Mouse (Mus musculus) embryo, embryonic 10.5 days (tissue): Measurements from ENCODE around the gene Aqp12.

ENCODE experiments used
- DNase-seq: peaks from one replicate; pipeline ENCODE4 v3.0.0-alpha.2; 2015; ENCODE audit warnings: low spot score

Gene Aqp12

DNA sequence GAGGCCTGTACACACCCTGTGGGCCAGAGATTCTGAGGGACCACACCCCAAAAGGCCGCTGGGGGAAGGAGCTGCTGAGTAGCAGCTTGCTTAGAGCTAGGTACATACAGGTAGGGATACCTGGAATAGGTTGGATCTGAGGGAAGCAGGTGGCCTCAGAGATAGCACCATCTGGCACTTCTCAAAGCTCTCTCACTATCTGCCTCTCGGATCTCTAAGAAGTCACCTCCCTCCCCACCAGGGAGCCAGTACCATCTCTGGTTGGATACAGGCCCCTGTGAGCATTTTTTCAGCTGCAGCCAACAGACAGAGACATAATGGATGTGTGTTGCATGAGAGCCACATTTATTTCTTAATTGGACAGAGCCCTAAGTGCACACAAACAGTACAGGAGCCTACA lies 9.0 kb downstream of the Aqp12 start:
- DNase-seq, result no peak

DNA sequence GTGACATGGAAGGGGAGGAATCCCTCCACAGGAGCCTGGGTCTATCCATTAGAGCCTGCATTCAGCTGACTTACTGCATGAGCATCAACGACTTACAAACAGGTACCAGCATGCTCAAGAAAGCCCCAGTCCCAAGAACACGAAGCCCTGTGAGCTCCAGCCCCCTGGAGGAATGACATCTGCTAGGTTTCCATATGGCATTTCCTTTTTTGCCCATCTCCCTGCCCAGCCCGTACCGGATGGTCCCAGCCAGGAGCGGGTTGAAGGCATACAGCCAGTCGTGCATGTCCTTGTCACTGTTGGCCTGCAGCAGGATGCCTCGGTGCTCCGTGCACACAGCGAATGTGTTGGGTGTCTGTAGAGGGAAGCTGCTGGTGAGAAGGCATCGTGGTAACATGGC lies 12.6 kb downstream of the Aqp12 start:
- no peak for DNase-seq

DNA sequence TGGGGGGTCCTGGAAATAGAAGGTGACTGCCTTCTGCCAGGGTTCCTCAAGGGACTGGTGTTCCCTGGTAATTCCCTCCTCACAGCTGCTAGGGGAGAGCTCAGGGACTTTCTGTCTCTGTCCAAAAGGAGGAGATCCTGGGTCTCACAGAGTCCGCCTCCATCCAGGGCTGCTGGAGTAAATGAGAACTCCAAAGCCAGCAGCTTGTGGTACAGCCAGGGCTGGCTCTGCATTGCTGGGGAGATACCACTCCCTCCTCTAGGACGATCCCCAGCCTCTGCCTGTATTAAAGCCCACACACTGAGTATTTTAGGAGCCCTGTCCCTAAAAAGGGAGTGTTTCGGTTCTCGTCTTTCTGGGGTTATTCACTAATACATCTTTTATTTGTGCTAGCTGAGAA lies 14.5 kb downstream of the Aqp12 start:
- no peak for DNase-seq

DNA sequence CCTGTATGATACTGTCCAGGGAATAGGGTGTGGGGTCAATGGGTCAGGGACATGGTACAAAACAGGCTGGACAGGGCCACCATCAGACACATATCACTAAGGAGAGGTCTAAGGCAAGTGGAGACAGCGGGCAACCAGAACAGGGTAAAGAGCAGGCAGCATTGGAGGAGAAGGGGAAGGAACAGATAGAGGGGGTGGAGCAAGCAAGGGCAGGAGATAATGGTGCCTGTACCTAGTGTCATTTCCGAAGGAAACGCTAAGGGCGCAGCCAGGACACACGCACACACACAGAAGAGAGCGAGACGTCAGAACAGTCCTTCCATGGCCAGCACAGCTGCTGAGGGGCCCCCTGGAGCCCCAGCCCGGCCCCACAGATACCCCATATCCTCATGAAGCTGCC lies 20.5 kb downstream of the Aqp12 start:
- DNase-seq, result no peak

DNA sequence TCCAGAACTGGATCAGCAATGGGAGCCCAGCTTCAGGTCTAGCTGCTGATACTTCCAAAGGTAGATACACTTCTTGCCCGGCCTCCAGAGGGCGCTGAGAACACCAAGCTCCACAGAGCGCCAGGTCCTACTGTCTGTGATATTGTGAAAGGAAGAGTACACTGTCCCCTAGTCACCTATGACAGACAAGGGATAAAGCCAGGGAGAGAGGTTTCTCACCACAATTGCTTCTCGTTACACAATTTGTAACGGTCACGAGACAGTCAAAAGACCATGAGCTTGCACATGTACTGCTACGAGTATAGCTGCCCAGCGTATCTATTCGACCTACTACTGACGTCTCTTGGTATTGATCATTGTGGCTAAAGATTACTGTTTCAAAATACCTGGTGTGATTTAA lies 23.3 kb downstream of the Aqp12 start:
- no peak for DNase-seq

DNA sequence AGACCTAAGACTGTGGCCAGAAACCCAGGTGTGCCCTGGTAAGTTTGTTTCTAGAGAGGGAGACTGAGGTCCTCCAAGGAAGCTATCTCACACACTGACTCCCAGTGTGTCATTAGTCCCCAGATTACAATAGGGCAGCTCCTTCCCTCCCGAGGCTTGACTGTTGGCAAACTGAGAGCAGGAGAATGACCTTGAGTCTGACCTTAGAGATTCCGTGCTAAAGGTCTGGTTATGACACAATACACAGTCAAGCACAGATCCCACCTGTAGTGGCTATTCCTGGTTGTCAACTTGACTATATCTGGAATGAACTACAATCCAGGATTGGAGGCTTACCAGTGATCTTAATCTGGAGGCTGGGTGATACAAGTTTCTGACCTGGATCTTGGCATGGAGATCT lies 23.9 kb downstream of the Aqp12 start:
- DNase-seq, result no peak

DNA sequence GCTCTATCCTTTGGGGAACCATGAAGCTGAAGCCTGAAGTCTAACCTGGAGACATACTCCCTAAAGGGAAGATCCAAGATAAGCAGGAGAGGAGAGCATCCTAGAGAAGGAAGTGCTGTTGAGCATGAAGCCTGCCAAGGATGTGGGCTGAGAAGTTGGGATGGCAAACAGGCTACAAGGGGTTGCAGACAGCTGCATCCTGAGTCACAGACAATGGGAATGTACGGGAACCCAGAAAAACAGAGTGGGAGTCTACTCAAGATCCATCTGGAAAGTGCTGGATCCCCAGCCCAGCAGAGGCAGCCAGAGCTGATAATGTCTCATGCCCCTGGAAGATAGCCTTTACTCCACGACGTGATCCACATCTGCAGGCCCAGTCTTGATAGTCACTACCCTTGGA lies 25.1 kb downstream of the Aqp12 start:
- DNase-seq, result no peak

DNA sequence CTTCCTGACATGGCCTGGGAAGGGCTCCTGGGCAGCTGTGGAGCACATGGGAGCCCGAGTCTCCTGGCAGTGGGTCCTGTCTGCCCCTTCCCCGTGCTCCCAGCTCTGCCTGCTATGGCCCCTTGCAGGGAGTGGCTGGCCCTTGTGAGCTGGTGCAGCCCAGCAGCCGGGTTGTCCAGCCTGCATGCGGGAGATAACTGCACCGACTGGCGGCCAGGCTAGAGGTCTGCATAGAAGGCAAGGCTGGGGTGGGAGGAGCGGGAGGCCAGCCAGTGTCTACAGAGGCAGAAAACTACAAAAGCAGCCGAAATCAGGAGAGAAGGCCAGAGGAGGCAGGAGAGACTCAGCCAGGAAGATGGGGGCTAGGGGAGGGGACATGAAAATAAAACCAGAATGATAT lies 27.9 kb downstream of the Aqp12 start:
- DNase-seq, result peak; percentile 8

DNA sequence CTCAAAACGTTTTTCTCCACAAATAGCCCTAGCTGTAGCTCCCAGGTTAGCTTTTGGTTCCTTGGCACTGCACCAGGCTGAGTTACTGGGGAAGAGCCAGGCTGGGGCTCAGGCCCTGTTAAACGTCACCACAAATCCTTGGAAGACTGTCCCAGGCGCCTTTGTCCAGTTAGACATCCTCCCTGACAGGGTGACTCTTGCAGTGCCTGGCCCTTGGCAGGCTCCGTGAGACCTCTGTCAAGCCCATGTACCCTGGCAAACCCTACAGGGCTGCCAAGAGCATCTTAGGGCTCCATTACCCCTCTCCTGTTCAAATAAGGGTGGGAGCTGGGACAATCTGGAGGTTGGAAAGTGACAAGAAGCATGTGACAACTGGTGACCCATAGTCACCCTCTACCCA lies 29.8 kb downstream of the Aqp12 start:
- no peak for DNase-seq

DNA sequence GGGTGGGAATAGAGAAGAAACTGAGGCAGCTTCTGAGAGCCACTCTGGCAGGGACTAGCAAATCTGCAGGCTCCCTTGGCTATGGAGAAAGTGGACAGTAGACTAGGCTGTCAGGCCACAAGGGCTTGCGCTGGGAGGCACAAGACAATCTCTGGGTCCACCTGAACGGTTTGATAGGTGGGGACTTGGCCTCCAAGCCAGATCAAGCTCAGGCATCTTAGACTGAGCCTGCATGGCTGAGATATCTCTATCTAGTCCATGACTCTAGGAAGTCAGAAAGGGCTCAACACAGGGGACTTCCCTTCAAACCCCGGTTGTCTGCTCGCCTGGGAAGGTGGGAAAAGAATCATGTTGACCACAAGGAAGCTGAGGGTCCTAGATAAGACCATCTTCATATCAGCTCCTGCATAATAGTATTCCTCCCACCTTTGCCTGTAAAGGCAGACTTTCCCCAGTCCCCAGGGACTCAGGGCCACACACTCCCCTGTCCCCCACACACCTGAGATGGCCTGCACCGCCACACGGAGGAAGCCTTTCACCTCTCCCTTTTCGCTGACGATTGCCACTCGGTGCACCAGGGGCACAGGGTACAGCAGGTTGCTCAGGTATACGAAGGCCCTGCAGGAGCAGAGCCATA lies 40.1 kb downstream of the Aqp12 start:
- DNase-seq, result no peak

DNA sequence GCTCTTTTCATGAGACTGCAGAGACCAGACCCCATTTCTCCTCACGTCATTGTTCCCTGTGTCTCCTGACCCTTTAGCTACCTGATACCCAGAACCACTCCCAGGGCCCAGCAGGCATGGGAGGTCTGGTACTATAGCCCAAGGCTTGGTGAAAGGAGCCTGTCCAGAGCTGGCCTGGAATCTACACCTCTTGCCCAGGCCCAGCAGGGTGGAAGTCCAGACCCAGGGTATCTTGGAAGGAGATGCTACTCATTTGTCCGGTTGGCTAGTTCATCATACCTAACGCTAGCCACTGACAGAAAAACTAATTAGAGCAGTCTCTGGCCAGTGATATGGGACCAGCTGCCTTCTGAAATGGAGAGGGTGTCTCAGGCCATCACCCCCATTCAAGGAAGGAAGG lies 43.9 kb downstream of the Aqp12 start:
- DNase-seq, result no peak

DNA sequence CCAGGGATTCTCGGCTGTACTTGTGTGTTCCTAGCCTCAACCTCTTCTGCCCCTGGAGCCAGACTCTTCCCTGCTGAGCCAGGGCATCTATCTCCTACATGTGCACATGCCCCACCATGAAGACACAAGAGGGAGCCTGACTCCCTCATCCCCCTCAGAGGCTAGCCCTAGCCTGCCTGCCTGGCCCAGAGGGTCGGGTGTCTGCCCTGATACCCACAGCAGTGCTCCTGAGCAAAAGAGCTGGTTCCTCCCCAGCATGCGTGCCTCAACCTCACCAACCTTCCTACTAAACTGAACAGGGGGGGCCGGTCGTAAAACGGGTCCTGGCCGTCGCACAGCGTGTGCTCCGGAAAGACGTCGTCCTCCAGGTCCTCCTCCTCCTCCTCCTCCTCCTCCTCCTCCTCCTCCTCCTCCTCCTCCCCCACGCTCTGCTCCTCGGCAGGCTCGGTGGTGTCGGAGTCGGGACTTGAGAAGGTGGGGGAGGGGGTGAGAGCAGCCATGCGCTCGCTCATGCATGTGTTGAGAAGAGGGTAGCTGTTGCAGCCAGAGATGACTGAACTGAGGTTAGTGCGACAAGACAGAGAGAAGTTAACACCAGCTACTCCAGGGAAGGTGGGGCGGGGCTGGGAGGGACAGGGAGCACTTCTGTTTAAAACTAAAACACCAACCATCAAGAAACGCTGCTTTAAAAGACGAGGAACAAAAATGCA lies 45.1 kb downstream of the Aqp12 start:
- DNase-seq, result no peak
